Mouse (Mus musculus) gastrocnemius, postnatal 36 days (tissue): ENCODE data around the gene Tbc1d13. TPM values are rescaled to one million over a fixed set of nuclear protein-coding genes. Genes with fewer than 3 reads are reported as not detected.
A peak's percentile ranks its signal among the peaks of the same experiment; 100 is the strongest.
"Not testable (repeated sequence)": the region's sequence is repeated elsewhere in the genome, so short reads cannot be mapped to it uniquely, and the experiment has no call there.

ENCODE experiments used
- DNase-seq, 2 experiments: peaks; one replicate each; pipeline ENCODE4 v3.0.0; 2022
- intact Hi-C: fragments of 180-260 bp; cut with DNase I; formaldehyde crosslinking; loops from one replicate; pipeline ENCODE4 v1.15.1; 2025
- total RNA-seq, 2 experiments: library from RNA; stranded (reverse); gene quantifications; 2 replicates each; pipeline ENCODE4 v1.2.3; 2021

The Tbc1d13 gene
- total RNA-seq, 2 experiments from 2014 or later, result 11.4 to 12.2 TPM

GRCm38 (mm10) chr2:30173541-30174240, 40.1 kb downstream of the Tbc1d13 start:
- intact Hi-C loops, result no loop called here
- DNase-seq, result peak in 1 of 2 experiments; percentile 27

- DNase-seq, result no peak
- intact Hi-C loops, result loop anchor here (5.0 kb wide), 1 partner anchor 96 kb away; no protein-coding TSS in a partner anchor
Measured at GRCm38 (mm10) chr2:30175897-30176296, 42.4 kb downstream of the Tbc1d13 start.

GRCm38 (mm10) chr2:30176561-30176960, 43.0 kb downstream of the Tbc1d13 start:
- intact Hi-C loops, result loop anchor here (5.0 kb wide), 1 partner anchor 96 kb away; no protein-coding TSS in a partner anchor
- DNase-seq, result no peak

- intact Hi-C loops, result loop anchor here (2.0 to 5.0 kb wide), 2 partner anchors 25 to 94 kb away; no protein-coding TSS in a partner anchor
- DNase-seq, result peak; percentile 87 to 90
Measured at GRCm38 (mm10) chr2:30177700-30178675, 44.4 kb downstream of the Tbc1d13 start, which contains the start of gene Spout1. Spout1 (minus strand) TSS chr2:30178459.

GRCm38 (mm10) chr2:30178711-30179110, 45.2 kb downstream of the Tbc1d13 start:
- intact Hi-C loops, result loop anchor here (2.0 to 5.0 kb wide), 2 partner anchors 24 to 94 kb away; no protein-coding TSS in a partner anchor
- not testable (repeated sequence) for DNase-seq

- intact Hi-C loops, result no loop called here
- no peak for DNase-seq
Measured at GRCm38 (mm10) chr2:30182424-30182823, 48.9 kb downstream of the Tbc1d13 start.

- intact Hi-C loops, result no loop called here
- no peak for DNase-seq
Measured at GRCm38 (mm10) chr2:30183721-30184120, 50.2 kb downstream of the Tbc1d13 start.

GRCm38 (mm10) chr2:30185276-30185675, 51.7 kb downstream of the Tbc1d13 start:
- DNase-seq, result no peak
- intact Hi-C loops, result no loop called here

GRCm38 (mm10) chr2:30185681-30186080, 52.1 kb downstream of the Tbc1d13 start:
- DNase-seq, result no peak
- intact Hi-C loops, result no loop called here

- DNase-seq, result no peak
- intact Hi-C loops, result loop anchor here (5.0 kb wide), 1 partner anchor 90 kb away; the partner anchor contains the start of gene Gm28038
Measured at GRCm38 (mm10) chr2:30191790-30192580, 58.4 kb downstream of the Tbc1d13 start.

GRCm38 (mm10) chr2:30194656-30195055, 61.1 kb downstream of the Tbc1d13 start:
- DNase-seq, result no peak
- intact Hi-C loops, result loop anchor here (5.0 kb wide), 1 partner anchor 88 kb away; the partner anchor contains the start of gene Gm28038

GRCm38 (mm10) chr2:30198021-30198420, 64.5 kb downstream of the Tbc1d13 start:
- intact Hi-C loops, result no loop called here
- no peak for DNase-seq

- intact Hi-C loops, result no loop called here
Measured at GRCm38 (mm10) chr2:30199984-30200383, 66.4 kb downstream of the Tbc1d13 start.

GRCm38 (mm10) chr2:30200388-30200925, 66.9 kb downstream of the Tbc1d13 start:
- DNase-seq, result no peak

More at GRCm38 (mm10) chr2:30199984-30200383, 66.4 kb downstream of the Tbc1d13 start:
- DNase-seq, result no peak

More at GRCm38 (mm10) chr2:30200388-30200925, 66.9 kb downstream of the Tbc1d13 start:
- intact Hi-C loops, result no loop called here

Other genes with a start within 250 kb of the Tbc1d13 start
- 10 to 100 TPM; 10.2 to 11.1 TPM for gene Odf2, start 244.5 kb upstream of the Tbc1d13 start, total RNA-seq
- gene Gle1, start 198.3 kb upstream of the Tbc1d13 start, total RNA-seq, result 10 to 100 TPM; 20.6 to 21.7 TPM
- 10 to 100 TPM; 42.0 to 55.4 TPM for gene Sptan1, start 168.2 kb upstream of the Tbc1d13 start, total RNA-seq
- gene Wdr34, start 84.9 kb upstream of the Tbc1d13 start, total RNA-seq, result 1 to 10 TPM; 3.9 to 4.1 TPM
- gene Set, start 76.4 kb upstream of the Tbc1d13 start, total RNA-seq, result 10 to 100 TPM; 81.3 to 93.3 TPM
- gene Pkn3, start 56.1 kb upstream of the Tbc1d13 start, total RNA-seq, result 1 to 10 TPM; 2.8 to 5.1 TPM
- 1 to 10 TPM; 2.6 to 3.0 TPM for gene Zdhhc12, start 40.1 kb upstream of the Tbc1d13 start, total RNA-seq
- gene Zer1, start 9.2 kb upstream of the Tbc1d13 start, total RNA-seq, result 10 to 100 TPM; 19.9 to 21.7 TPM
- gene Endog, start 37.7 kb downstream of the Tbc1d13 start, total RNA-seq, result 10 to 100 TPM; 51.4 to 54.6 TPM
- 1 to 10 TPM; 4.5 to 4.8 TPM for gene Spout1, start 44.7 kb downstream of the Tbc1d13 start, total RNA-seq
- 10 to 100 TPM; 26.8 to 29.5 TPM for gene Kyat1, start 72.1 kb downstream of the Tbc1d13 start, total RNA-seq
- 10 to 100 TPM; 18.5 to 19.8 TPM for gene Lrrc8a, start 104.0 kb downstream of the Tbc1d13 start, total RNA-seq
- 1 to 10 TPM in 1 of 2 experiments, under 1 TPM in 1; 0.99 to 2.0 TPM for gene Gm28035, start 106.8 kb downstream of the Tbc1d13 start, total RNA-seq
- 10 to 100 TPM; 18.6 to 20.1 TPM for gene Phyhd1, start 132.5 kb downstream of the Tbc1d13 start, total RNA-seq
- not detected for gene Gm28038, start 147.3 kb downstream of the Tbc1d13 start, total RNA-seq
- 10 to 100 TPM; 20.9 to 21.2 TPM for gene Dolk, start 152.6 kb downstream of the Tbc1d13 start, total RNA-seq
- 1 to 10 TPM; 6.9 to 9.1 TPM for gene Nup188, start 152.7 kb downstream of the Tbc1d13 start, total RNA-seq
- 10 to 100 TPM; 16.3 to 17.6 TPM for gene Sh3glb2, start 225.6 kb downstream of the Tbc1d13 start, total RNA-seq
- 10 to 100 TPM; 15.5 to 19.6 TPM for gene Miga2, start 230.5 kb downstream of the Tbc1d13 start, total RNA-seq